Mouse (Mus musculus): Measurements from ENCODE around the gene Srgap2.

Srgap2 gene

DNA sequence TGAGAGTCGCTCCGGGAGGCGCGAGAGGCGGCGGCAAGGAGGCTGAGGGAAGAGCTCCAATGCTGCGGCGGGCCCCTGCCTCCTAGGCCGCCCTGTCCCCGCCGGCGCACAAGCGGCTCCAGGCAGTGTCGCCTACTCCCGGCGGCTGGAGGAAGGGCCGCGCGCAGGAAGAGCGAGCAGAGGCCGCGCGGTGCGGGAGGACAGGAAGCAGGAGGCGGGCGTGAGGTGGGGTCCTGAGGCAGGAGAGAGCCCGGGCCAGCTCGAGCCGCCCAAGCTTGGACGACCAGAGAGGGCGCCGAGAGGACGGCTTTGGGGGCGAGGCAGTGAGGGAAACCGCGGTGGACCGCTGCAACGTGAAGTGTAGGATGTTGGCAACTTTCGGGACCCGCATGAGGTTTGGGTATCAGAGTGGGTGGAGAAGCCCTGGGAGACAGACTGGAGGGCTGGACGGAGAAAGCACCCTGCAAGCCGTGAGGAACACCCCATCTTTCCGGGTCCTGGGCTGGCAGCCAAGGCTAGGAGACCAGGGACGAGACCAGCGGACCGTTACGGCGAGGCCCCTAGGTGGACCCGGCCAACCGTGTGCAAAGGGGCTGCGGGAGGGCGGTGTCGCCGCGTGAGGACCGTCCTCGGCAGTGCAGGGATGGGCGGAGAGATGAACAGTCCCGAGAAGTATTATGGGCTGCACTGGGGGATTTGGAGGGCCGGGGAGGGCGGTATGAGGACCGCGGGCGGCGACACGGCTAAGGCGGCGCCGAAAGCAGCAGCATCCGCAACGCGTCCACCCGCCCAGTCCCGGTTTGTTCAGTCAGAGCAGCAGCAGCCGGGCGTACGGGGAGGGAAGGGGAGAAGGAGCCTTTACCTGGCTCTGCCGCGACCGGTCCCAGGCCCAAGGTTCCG lies 531 bp downstream of the Srgap2 start:
- in situ Hi-C loops (cut with MboI, MseI) = no loop called here

DNA sequence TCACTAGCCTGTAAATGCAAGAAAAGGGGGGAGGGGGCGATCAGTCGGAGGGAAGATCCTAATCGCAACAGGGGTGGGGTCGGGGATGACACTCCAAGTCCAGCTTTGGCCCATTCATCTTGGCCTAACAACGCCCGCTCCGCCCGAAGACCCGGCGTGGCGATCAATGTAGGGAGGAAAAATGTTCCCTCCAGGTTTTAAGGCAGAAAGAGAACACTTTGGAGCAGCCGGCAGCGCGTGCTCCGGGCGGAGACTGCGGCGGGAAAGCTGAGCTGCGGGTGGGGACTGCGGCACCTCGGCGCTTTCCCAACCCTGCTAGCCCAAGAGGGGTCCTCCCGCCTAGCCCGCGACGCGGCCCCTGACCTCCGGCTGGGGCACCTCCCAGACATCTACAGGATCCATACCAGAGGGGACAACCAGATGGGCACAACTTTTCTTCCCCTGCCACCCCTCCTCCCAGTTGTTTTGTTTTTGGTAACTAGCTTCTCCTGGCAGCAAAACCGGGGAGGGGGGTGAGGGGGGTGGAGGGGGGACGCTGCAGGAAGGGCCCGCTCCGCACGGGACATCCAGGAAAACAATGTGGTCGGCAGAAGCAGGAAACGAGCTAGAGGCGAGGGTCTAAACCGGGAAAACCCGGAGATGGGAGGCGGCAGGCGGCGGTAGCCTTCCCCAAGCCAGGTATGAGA lies 1.4 kb downstream of the Srgap2 start:
- in situ Hi-C loops (cut with MboI, MseI) = no loop called here

DNA sequence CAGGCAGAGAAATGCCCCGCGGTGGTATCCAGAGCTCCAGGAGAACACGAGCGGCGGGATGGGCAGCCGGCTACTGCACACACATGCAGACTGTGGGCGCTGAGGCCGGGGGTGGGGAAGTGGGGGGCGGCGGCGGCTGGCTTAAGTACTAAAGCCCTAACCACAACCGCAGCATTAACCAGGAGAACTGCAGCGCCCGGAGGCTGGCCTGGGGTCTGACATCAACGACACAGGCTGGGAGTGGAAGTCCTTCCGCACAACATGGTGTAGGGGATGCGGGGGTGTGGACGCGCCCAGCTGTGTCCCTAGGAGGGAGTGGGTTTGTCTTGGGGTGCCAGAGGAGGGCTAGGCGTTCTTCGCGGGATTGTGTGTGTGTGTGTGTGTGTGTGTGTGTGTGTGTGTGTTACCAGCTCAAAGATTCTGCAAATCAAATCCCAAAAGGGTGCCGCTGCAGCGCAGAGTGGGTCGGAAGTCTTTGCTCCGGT lies 2.0 kb downstream of the Srgap2 start:
- in situ Hi-C loops (cut with MboI, MseI) = no loop called here

DNA sequence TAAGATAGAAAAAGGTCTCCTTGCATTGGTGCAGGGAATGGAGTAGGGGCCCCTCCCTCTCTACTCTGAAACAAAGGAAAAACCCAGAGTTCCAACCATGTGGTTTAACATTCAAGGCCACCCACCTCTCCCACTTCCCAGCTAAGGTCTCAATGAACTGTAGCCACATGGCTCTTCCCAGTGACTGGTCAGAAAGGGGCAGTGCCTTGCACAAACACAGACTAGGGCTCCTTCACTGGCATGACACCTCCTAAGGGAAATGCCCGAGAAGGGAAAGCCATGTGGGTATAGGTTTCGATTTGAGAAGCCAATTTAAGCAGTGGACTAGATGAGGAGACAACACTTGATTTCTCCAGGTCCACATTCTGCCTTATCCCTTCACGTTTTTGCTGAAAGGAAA lies 3.4 kb downstream of the Srgap2 start:
- in situ Hi-C loops (cut with MboI, MseI) = no loop called here

GRCm38 (mm10) chr1:131516588-131516987 lies 10.6 kb downstream of the Srgap2 start:
- in situ Hi-C loops (cut with MboI, MseI) = no loop called here

DNA sequence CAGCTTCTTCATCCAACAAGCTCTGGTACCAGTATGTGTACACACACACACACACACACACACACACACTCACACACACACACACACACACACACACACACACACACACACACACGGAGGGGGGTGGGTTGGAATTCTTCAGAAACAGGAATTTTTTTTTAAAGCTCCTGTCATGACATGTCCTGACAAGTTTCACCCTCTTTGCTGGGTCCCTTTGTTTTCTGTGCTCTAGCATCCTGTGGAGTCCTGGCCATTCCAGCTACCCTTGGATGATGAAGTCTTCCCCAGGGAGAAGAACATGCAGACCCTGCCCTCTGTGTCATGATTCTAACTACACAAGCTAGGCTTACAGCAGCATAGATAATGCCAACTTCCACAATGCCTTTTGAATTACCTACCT lies 13.0 kb downstream of the Srgap2 start:
- in situ Hi-C loops (cut with MboI, MseI) = no loop called here

GRCm38 (mm10) chr1:131513136-131513535 lies 14.0 kb downstream of the Srgap2 start:
- in situ Hi-C loops (cut with MboI, MseI) = no loop called here

DNA sequence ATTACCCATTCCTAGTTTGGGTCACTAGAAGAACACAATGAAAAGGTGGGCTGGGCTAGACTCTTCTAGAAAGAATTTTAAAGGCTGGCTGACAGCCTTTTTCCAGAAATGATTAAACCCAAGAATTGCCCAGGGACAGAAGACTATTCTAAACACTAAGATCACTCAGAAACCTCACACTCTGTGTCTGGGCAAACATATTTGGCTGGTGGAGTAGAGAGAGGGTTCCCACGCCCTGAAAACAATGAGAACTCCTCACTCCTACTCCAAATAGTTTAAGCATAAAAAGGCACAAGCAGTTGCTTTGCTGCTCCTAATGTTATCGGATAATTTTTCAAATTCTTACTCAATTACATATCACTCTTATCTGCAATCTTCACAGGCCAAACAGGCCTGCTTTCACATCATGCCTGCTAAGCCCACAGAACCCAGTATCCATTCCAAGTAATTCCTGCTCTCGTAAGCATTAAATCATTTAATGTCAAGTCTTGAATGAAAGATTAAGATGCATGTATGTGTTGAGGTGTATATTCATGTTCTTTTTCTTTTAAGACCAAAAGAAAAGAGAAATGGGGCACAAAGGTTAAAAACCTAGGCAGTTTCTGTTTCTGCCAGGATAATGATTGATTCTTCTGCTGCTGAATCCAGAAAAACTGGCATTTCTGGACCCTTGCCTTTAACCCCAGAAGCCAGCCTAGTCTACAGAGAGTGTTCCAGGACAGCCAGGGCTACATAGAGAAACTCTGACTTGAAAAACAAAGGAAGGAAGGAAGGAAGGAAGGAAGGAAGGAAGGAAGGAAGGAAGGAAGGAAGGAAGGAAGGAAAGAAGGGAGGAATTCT lies 15.3 kb downstream of the Srgap2 start:
- in situ Hi-C loops (cut with MboI, MseI) = no loop called here

- in situ Hi-C loops (cut with MboI, MseI) = no loop called here
Observed at GRCm38 (mm10) chr1:131511131-131511530, 16.0 kb downstream of the Srgap2 start.

DNA sequence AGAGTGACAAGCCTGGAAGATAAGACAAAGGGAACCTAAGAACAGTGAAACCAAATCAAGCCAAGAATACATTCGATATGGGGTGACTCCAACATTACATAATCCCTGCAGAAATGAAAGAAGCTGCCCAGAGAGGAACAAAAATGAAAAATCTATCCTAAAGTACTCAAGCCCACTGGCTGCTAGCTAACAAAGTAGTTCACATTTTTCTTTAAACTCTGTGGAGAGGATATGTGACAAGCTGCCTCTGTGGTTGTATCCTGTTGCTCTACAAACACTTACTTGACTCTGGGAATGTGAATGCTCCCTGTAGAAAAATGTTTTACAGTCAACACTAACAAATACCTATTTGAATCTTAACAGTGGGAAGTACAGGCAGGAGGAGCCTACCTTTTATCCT lies 25.5 kb downstream of the Srgap2 start:
- in situ Hi-C loops (cut with MboI, MseI) = no loop called here

GRCm38 (mm10) chr1:131498231-131498630 lies 28.9 kb downstream of the Srgap2 start:
- in situ Hi-C loops (cut with MboI, MseI) = no loop called here

DNA sequence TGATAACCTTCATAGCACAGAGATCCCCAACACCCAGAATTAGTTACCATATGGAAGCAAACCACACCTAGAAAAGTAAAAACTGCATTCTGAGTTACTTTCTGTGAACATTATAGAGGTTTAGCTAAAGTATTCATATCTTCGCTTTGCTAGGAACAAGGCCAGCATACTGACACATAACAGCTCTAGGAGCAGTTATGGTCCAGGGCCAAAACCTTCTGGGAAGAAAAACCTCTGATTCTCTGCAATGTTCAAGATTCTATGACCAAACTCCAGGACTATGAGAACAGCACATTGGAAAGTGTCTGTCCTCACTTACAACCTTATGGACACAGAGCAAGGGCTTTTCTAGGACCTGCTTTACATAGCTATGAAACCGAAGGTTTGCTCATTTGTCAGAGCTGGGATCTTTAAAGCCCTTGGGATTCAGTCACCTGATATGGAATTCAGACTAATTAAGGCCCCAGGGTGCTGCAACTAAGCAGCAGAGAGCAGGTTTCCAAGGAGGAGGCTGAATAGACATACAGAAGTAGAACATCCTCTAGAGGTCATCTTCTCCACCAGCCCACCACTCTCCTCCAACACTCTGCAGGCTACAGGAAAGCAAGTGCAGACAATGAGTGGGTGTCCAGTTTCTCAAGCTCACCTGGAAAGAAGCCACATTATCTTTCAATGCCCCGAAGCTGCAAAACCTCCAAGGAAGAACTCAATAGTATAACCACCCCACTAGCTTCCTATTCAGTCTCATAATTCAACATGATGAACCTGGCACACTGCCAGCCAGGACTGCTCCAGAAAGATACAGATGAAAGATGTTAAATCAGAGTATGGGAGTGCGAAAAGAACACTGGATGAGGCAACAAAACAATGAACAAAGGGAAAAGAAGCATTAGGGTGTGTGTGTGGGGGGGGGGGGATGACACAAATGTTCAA lies 32.9 kb downstream of the Srgap2 start:
- in situ Hi-C loops (cut with MboI, MseI) = no loop called here

DNA sequence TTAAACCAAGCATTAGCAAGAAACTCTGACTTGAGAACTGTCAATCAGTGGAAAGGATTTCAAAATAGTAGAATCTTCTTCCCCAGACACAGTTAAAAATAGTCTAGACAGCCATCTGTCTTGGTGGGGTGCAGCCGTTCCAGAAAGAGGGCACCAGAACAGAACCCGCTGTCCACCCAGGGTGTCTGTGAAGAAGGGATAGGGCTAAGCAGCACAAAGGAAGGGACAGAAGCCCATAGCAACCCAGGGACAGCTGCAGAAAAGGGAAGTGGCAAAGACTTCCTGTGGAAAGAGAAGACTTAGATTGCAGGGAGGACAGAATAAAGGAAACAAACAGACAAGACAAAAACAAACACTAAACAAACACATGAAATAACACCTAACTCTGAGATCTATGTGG lies 34.8 kb downstream of the Srgap2 start:
- in situ Hi-C loops (cut with MboI, MseI) = no loop called here

DNA sequence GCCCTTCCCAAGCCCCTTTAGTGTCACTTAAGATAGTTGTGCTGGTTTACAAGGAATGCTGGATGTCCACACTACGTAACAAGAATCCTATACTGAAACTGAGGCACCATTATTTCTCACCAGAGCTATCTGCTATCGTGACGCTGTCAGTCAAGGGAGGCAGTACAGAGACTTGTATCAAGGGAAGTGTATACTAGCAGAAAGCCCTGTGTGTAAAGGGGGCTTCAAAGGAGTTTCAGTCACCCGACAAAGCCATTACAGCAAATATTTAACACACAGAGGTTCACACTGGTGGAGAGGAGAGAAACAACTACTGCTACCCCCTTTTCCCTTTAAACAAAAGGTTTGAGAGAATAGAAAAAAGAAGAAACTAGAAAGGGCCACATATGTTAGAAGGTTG lies 35.6 kb downstream of the Srgap2 start:
- in situ Hi-C loops (cut with MboI, MseI) = no loop called here

DNA sequence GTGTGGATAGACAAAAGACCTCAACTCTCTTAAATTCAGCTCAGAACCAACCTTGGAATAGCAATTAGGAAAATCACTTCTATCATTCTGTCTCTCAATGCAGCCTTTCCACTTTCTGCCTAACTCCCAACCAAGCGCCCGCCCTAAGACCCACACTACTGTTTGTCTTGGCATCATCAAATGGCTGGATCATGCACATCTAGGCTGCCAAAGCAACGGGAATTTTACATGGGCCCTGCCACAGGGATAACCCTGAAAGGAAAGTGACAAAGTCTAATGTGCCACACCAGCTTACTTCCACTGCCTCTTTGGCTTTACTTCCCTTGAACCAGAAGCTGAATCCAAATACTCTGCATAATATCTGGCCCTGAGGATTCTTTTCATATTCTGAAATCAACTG lies 37.8 kb downstream of the Srgap2 start:
- in situ Hi-C loops (cut with MboI, MseI) = no loop called here

DNA sequence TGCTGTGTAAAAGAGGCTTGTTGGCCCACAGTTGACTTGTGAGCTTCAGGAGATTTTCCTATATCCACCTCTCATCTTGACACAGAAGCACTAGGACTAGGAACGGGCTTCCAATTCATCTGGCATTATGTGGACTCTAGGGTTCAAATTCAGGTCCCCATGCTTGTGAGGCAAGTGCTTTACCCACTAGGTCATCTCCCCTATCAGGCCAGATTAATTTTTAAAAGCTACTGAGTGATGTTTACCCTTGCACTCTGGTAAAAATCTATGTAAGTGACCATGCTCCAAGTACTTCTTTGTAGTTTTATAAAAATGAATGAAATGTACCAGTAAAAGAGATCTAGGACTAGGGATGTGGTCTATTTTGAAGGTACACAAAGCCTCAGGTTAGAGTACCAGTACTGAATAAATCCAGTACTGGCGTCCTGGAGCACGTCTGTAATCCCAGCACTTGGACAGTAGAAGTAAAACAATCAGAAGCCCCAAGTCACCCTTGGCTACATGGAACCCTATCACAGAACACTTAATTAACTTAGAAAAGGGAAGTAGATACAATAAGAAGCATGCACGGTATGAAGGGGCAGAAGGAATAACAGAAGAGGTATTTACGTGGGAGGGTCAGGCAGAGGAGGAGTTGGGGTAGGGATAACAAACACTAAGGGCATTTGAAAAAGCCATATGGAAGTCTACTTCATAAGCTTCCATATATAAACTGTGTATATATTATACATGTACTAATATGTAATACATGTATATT lies 40.9 kb downstream of the Srgap2 start:
- in situ Hi-C loops (cut with MboI, MseI) = no loop called here

- in situ Hi-C loops (cut with MboI, MseI) = no loop called here
Observed at GRCm38 (mm10) chr1:131482242-131482641, 44.9 kb downstream of the Srgap2 start.

- in situ Hi-C loops (cut with MboI, MseI) = no loop called here
Observed at GRCm38 (mm10) chr1:131481391-131481790, 45.8 kb downstream of the Srgap2 start.

- in situ Hi-C loops (cut with MboI, MseI) = no loop called here
Observed at GRCm38 (mm10) chr1:131478770-131479305, 48.3 kb downstream of the Srgap2 start.

- in situ Hi-C loops (cut with MboI, MseI) = no loop called here
Observed at GRCm38 (mm10) chr1:131475306-131475705, 51.8 kb downstream of the Srgap2 start.
